Mouse (Mus musculus) B cell, adult 62 days (primary cell): ENCODE data around the gene Nmt2. TPM values are rescaled to one million over a fixed set of nuclear protein-coding genes. Genes with fewer than 3 reads are reported as not detected.

Experiments
- total RNA-seq: library from RNA; stranded (reverse); gene quantifications from 4 replicates; pipeline ENCODE4 v1.2.4, GENCODE M21; 2023

Nmt2 gene
- 33.2 to 35.7 TPM (median 34.1 TPM) in 4 replicates for total RNA-seq

DNA sequence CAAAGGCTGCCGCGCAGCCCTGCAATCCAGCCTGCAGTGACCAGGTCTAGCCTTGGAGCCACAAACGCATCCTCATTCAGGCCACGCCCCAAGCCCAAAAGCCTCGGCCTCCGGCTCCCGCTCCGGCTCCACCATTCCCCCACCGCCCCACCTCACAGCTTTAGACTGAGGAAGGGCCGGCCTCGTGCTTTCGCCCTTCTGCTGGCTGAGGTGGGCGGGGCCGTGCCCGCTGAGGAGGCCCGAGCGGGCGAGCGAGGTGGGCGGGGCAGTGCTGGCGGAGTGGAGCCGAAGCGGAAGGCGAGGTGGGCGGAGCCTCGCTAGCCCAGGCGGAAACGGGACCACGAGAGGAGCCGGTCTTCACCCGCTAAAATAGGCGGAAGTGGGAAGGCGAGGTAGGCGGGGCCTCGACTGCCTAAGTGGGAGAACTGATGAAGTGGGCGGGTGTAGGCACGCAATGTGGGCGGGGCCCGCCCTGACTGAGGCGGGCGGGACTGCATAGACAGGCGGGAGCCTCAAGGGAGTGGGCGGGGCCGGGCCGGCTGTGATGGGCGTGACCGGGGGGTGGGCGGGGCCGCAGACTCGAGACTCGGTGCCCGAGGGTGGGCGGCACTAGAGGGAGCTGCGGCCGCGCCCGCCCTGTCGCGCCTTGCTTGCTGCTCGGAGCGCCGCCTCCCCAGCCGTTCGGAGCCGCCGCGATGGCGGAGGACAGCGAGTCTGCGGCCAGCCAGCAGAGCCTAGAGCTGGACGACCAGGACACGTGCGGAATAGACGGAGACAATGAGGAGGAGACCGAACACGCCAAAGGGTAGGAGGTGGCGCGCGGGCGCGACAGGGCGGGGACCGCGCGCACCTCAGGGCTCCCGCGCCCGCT, at the start of gene Nmt2:
TSS of gene Nmt2 (plus strand) at position 611 of the 871 bp plus-strand sequence.

GRCm38 (mm10) chr2:3332484-3333242, 48.7 kb downstream of the Nmt2 start, which contains the start of gene Rpp38:
Rpp38 (minus strand) TSS chr2:3332643.

DNA sequence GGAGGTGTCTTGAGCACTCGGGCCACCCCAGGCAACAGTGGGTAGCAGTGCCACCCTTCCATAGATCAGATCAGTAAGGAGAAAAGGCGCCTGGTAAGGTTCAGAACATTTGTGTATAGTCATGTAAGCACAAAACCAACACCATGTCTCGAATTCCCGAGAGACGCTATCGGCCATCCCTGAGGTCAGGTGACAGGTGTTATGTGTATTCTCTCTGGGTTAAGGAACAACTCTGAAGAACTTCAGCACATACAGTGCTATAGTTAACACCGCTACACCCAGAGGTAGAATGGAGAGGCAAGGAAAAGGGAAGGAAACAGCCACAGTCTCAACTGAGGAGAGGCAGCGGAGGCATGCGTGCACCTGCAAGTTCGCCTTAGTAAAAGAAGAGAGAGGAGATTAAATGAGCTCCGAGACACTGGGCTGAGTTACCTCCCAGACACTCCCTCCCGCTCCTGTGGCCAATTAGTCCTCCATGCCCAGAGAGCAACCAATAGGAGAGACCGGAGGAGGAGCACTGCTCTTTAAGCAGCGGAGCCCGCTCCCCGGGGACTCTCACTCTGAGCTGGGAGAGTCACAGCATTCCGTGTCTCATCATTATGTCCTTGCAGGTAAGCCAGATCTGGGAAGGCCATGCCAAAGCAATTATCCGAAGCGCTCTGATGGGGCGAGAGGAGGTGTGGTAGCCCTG, 51.7 kb downstream of the Nmt2 start, which contains the start of gene Acbd7:
TSS of gene Acbd7 (plus strand) at position 558 of the 691 bp plus-strand sequence.

Other genes starting within 250 kb of the Nmt2 start
- not detected in 4 replicates for gene Fam171a1, start 170.0 kb upstream of the Nmt2 start, total RNA-seq
- gene Rpp38, start 48.4 kb downstream of the Nmt2 start, total RNA-seq, result 2.6 to 4.5 TPM (median 3.6 TPM) in 4 replicates
- gene Acbd7, start 52.0 kb downstream of the Nmt2 start, total RNA-seq, result not detected in 4 replicates
- gene Olah, start 113.0 kb downstream of the Nmt2 start, total RNA-seq, result not detected in 4 replicates
- 1.1 to 1.7 TPM in 2 of 4 replicates, not detected in the others for gene Meig1, start 138.4 kb downstream of the Nmt2 start, total RNA-seq
- gene Dclre1c, start 139.9 kb downstream of the Nmt2 start, total RNA-seq, result 74.4 to 83.8 TPM (median 80.2 TPM) in 4 replicates
- 2.3 to 3.5 TPM (median 3.0 TPM) in 4 replicates for gene Suv39h2, start 190.8 kb downstream of the Nmt2 start, total RNA-seq
- gene Gm45902, start 228.6 kb downstream of the Nmt2 start, total RNA-seq, result 29.2 to 39.0 TPM (median 35.2 TPM) in 4 replicates
- gene Hspa14, start 228.6 kb downstream of the Nmt2 start, total RNA-seq, result 163 to 201 TPM (median 191 TPM) in 4 replicates
- 0.81 to 1.5 TPM (median 0.96 TPM) in 4 replicates for gene Cdnf, start 228.8 kb downstream of the Nmt2 start, total RNA-seq